Mouse (Mus musculus) liver (tissue): ENCODE measurements around the gene Syf2.
"Not testable (repeated sequence)": the region's sequence is repeated elsewhere in the genome, so short reads cannot be mapped to it uniquely, and the experiment has no call there.

Source experiments
- DNase-seq: peaks from one replicate; pipeline ENCODE4 v3.0.0-alpha.2; 2020; ENCODE audit warnings: mixed read lengths

The Syf2 gene

DNA sequence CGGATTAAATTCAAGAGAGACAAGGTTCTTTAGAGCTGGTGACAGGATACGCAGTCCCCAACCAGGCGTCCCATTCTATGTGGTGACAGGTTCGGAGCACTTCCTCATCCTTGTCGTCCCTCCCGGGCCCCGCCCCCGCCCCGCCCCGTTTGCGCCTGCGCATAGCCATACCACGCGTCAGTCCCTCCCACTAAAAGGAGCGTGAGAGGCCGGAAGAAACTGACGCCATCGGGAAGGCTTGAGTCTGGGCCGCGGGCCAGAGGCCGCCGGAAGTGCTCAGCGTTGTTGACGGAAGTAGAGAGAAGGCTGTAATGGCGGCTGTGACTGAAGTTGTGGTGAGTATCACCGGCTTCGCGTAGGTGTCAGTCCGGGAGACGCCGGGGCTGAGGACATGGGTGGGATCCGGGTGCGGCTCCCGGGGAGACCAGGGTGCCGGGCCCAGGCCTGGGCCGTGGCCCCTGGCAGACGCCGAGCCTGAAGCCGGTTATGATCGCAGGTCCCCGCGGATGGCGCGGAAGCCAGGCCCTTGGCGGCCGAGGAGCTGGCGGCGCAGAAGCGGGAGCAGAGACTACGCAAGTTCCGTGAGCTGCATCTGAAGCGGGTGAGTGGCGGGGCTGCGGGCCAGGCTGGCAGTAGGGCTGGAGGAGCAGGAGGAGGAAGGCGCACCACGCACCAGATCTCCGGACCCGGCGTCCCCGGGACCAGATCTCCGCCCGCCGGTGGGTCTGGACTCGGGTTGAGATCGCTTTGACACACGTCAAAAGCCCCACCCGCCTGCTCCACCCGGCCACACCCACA, at the start of gene Syf2:
TSS of gene Syf2 (plus strand) at position 215 of the 798 bp plus-strand sequence.
- peak; percentile 99 for DNase-seq

DNA sequence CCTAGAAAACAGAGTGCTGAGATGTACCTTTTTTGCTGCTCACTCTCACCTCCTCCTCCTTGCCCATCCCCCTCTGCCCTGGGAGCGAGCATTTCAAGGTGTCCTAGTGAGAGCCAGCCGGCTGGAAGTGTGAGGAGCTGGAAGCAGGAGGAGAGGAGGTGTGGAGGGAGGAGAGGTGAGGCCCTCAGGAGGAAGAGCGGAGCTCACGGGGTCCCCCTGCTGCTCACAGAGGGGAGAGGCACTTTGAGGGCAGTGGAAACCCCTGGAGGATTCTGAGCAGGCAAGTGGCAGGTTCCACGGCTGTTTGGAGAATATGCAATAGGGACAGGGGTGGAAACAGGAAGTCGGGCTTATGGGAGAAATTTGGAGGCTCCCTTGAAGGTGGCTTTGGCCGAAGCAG, 47.4 kb upstream of the Syf2 start:
- peak; percentile 64 for DNase-seq

GRCm38 (mm10) chr4:134883808-134884207, 46.9 kb upstream of the Syf2 start:
- no peak for DNase-seq

GRCm38 (mm10) chr4:134884364-134884763, 46.3 kb upstream of the Syf2 start:
- DNase-seq: no peak

GRCm38 (mm10) chr4:134892096-134892495, 38.6 kb upstream of the Syf2 start:
- DNase-seq: no peak

DNA sequence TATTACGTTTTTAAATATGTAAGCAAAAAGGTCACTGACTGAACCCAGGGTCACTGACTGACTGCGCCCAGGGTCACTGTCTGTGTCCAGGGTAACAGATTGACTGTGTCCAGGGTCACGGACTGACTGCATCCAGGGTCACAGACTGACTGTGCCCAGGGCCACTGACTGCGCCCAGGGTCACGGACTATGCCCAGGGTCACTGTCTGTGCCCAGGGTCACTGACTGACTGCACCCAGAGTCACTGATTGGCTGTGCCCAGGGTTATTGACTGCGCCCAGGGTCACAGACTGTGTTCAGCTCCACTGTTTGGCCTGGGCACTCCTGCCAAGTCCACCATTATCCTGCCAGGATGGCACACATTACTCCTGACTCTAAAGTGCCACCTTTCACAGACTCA, 33.4 kb upstream of the Syf2 start:
- no peak for DNase-seq

DNA sequence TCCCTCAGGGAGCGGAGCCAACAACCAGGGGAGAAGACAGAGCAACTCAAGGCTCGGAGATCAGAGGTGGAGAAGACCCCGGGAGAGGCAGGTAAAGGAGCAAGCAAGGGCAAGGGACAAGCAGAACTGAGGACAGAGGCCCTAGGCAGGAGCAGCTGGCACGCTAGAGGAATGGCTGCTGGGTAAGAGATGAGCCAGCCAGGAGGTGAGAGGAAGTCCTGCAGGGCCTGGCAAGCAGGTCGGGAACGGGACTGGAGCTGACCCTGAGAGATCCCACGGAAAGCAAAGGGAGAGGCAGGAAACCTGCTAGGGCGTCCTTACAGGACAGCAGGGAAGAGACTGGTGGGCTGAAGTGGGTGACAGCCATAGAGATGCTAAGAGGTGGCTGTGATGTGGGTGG, 29.6 kb upstream of the Syf2 start:
- DNase-seq: no peak

DNA sequence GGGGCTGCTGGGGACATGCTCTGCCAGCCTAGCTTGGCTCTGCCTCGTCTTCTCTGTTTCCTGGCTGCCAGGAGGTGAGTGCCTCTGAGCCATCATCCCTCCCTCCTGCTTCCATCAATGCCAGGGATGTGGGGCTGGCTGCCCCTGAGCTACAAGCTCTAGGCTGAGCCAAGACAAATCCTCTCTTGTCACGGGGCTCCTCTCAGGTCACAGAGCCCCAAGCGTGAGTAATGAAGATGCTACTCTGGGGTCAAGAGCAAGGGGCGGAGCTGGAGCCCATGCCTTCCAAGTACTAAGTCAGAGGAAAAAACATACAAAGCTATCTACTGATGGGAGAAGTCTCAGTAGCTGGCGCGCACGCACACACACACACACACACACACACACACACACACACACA, 27.7 kb upstream of the Syf2 start:
- no peak for DNase-seq

- DNase-seq: not testable (repeated sequence)
Measured at GRCm38 (mm10) chr4:134911406-134911805, 19.3 kb upstream of the Syf2 start.

GRCm38 (mm10) chr4:134913413-134913812, 17.3 kb upstream of the Syf2 start:
- peak; percentile 90 for DNase-seq

GRCm38 (mm10) chr4:134914122-134914863, 16.4 kb upstream of the Syf2 start:
- DNase-seq: no peak

- peak; percentile 98 for DNase-seq
Measured at GRCm38 (mm10) chr4:134914864-134915209, 15.9 kb upstream of the Syf2 start, which contains the start of gene Tmem50a. Tmem50a (minus strand) TSS chr4:134915024.

- DNase-seq: no peak
Measured at GRCm38 (mm10) chr4:134915223-134916050, 15.3 kb upstream of the Syf2 start.

DNA sequence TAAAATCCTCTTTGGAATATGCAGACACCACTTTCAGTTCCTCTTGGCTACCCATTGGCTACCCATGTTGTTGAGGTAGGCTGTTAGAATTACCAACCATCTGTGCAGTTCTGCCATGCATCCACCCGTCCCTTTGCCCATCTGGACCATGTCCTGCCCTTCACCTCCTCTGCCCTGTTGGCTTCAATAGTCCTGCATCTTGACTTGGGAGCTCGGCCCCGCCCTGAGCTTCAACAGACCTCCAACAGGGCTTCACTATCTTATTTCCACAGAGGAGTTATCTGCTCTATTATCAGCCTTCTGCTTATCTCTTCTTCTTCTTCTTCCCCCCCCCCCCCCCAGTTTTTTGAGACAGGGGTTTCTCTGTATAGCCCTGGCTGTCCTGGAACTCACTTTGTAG, 13.5 kb upstream of the Syf2 start:
- DNase-seq: peak; percentile 73

DNA sequence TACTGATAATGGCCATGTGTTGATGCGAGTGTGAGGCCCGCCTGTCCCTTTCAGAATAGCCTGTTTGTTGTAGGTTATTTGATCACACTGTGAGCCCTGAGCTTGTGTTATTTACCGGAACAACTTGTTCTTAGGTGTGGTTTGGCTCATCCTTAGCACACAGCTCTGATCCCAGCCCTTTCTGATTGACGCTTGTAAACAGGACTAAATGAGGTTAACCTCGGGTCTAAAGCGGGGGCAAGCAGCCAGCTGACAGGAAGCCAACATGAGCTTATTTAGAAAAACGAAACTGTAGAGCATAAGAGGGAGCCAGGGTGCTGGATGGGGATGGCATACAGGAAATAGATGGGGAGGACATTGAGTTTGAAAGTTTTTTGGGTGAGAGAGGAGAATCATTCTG, 12.3 kb upstream of the Syf2 start:
- DNase-seq: no peak

DNA sequence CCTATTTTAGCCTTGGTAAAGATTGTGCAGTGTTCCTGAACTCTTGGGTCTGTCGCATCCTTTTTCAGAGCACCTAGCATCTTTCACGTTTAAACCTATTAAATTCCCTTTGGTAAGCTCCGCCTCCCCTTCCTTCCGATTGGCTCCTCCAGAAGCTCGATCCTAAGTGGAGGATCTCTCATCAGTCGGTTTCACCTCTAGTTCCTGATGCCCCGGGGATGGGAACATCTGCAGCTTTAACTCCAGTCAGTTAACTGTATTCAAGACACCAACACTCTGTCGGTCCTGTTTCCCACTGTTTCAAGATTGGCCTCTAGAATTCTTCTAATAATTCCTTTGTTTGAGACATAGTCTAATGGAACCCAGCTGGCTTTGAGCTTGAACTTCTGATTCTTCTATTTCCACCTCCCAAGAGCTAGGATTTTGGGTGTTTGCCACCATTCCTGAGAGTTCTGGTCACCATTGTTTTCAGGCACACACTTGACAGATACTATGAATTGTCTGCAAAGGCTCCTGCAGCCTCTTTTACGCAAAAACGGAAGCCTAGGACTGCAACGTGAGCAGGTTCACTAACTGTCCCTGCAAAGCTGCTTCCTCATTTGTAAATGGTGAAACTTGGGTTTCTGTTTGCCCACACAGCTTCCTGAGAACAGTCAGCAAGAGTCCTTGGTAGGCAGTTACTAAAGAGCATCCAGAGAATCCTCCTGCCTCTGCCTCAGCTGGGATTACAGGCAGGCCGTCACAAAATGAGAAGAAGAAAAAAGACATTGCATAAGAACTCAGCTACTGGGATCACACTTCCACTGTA, 10.8 kb upstream of the Syf2 start:
- peak; percentile 69 for DNase-seq

DNA sequence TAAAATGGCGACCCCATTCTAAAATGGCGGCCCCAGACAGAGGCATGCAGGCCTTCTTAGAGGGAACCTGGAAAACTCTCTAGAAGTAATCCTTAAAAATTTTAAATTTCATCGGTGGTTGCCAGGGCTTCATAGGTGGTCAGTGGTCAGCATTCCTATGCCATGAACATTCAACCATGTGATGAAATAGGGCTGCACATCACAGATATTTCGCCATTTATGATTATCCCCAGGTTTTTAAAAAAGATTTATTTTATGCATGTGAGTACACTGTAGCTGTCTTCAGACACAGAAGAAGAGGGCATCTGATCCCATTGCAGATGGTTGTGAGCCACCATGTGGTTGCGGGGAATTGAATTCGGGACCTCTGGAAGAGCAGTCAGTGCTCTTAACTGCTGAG, 10.1 kb upstream of the Syf2 start:
- DNase-seq: no peak

GRCm38 (mm10) chr4:134921703-134922102, 9.0 kb upstream of the Syf2 start:
- DNase-seq: no peak

DNA sequence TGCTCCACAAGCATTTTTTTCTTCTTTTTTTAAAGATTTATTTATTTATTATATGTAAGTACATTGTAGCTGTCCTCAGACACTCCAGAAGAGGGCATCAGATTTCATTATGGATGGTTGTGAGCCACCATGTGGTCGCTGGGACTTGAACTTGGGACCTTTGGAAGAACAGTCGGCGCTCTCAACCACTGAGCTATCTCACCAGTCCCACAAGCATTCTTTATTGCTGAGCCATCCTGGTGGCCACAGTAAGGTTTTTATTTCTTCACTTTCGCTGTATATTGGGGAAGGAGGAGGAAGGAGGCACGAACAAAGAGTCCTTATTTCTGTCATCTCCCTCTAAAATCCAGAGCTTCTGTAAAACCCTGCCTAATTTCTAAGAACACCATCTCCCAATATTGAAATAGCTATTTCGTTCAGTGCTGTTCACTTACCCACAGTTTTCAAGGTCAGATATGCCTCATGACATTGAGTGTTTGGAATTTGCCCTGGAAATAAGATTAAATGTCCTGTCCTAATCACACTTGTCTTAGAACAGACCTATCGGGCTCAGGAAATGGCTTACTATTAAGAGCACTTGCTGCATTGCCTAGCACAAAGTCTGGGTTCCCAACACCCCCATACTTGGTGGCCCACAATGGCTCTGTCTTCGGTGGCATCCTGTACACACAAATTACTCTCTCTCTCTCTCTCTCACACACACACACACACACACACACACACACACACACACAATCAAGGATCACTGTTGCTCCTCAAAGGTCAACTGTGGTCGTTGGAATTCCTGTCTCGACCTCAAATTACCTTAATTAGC, 8.4 kb upstream of the Syf2 start:
- DNase-seq: no peak

GRCm38 (mm10) chr4:134922925-134923244, 7.8 kb upstream of the Syf2 start:
- peak; percentile 80 for DNase-seq

- peak; percentile 99 for DNase-seq
Measured at GRCm38 (mm10) chr4:134923258-134924018, 7.3 kb upstream of the Syf2 start, which contains the start of gene Rsrp1. Rsrp1 (plus strand) TSS chr4:134923592.
